ENCODE assay signal across 9 mouse cellular contexts in genomic region chr5:143288378-143288911, GRCm38 (mm10). TPM values are rescaled to one million over a fixed set of nuclear protein-coding genes. Genes with fewer than 3 reads are reported as not detected.
DNase-seq lines count a peak whose midpoint lies in the region; ATAC-seq and TF ChIP-seq lines count a peak whose summit lies in the region.
"Had no signal": no experiment of that assay in that cellular context is flagged by ENCODE, and none has a peak within 500 bp of the region (broad histone marks: within the 10 kb centered on the region; RNA-seq: fewer than 3 reads in every experiment).

No protein-coding gene starts in this region.

- H3K9me3 ChIP-seq in forebrain, embryonic 10.5 days: no peaks in the 10 kb centered on the region
- H3K9me3 ChIP-seq in forebrain, embryonic 16.5 days (ENCODE audit: control insufficient read depth, low read length): no peaks in the 10 kb centered on the region
- H3K9me3 ChIP-seq in ES-Bruce4 (replicated peaks; ENCODE audit: control insufficient read depth, insufficient read depth, low read length, poor library complexity, severe bottlenecking): no peaks in the 10 kb centered on the region
- no peaks in the 10 kb centered on the region for H3K9me3 ChIP-seq in hindbrain, embryonic 13.5 days
- peaks cover 25% of the 10 kb centered on the region; the same call in 1 of the 2 replicates for H3K9me3 ChIP-seq in megakaryocyte, embryonic 14.5 days

- H3K9ac ChIP-seq in forebrain, embryonic 16.5 days (replicated peaks; ENCODE audit: low read depth, low read length): no peak overlapping the region
- H3K9ac ChIP-seq in ES-Bruce4 (ENCODE audit: low read depth, poor library complexity, severe bottlenecking): peak overlapping the region; percentile 34; the same call in 1 of the 2 replicates
- peak overlapping the region; percentile 56; the same call in 1 of the 2 replicates for H3K9ac ChIP-seq in hindbrain, embryonic 13.5 days

- ATAC-seq in forebrain, embryonic 16.5 days: no peak
- ATAC-seq in hindbrain, embryonic 13.5 days (ENCODE audit: low FRiP score): no peak

- no peak overlapping the region for H3K27ac ChIP-seq in forebrain, embryonic 10.5 days
- no peak overlapping the region for H3K27ac ChIP-seq in forebrain, embryonic 16.5 days (ENCODE audit: low read length)
- H3K27ac ChIP-seq in ES-Bruce4 (ENCODE audit: insufficient read depth, low read length): no peak overlapping the region
- H3K27ac ChIP-seq in hindbrain, embryonic 13.5 days: no peak overlapping the region

- peaks cover 91% of the 10 kb centered on the region for H3K27me3 ChIP-seq in forebrain, embryonic 10.5 days (ENCODE audit: poor library complexity, severe bottlenecking)
- H3K27me3 ChIP-seq in forebrain, embryonic 16.5 days (replicated peaks; ENCODE audit: control insufficient read depth, insufficient read depth, low read length): peaks cover 39% of the 10 kb centered on the region
- peaks cover 3% of the 10 kb centered on the region for H3K27me3 ChIP-seq in ES-Bruce4 (ENCODE audit: control insufficient read depth, insufficient read depth, low read length, poor library complexity, severe bottlenecking)
- peaks cover 95% of the 10 kb centered on the region for H3K27me3 ChIP-seq in hindbrain, embryonic 13.5 days
- peaks cover 96% of the 10 kb centered on the region for H3K27me3 ChIP-seq in megakaryocyte, embryonic 14.5 days (replicated peaks)

- no peak overlapping the region for H3K4me2 ChIP-seq in forebrain, embryonic 16.5 days (ENCODE audit: low read length)
- H3K4me2 ChIP-seq in hindbrain, embryonic 13.5 days: peak overlapping the region; percentile 48

- DNase-seq in forebrain, embryonic 10.5 days (ENCODE audit: extremely low spot score, low spot score): no peak
- no peak for DNase-seq in c-Kit-positive CD71-positive TER-119-positive erythroid progenitor cells, embryonic 14.5 days (ENCODE audit: low spot score)
- no peak for DNase-seq in thymus, postnatal 14 days
- DNase-seq in spleen, postnatal 10 days (ENCODE audit: low spot score in 2 of 2): no peak
- DNase-seq: adrenal gland, adult 8-10 months had no signal

- H3K4me3 ChIP-seq in forebrain, embryonic 10.5 days: peak overlapping the region; percentile 50
- H3K4me3 ChIP-seq in forebrain, embryonic 16.5 days (replicated peaks; ENCODE audit: low read length): no peak overlapping the region
- peak overlapping the region; percentile 38 for H3K4me3 ChIP-seq in ES-Bruce4 (ENCODE audit: low read depth, low read length)
- H3K4me3 ChIP-seq in hindbrain, embryonic 13.5 days: peak overlapping the region; percentile 30
- H3K4me3 ChIP-seq in megakaryocyte, embryonic 14.5 days (replicated peaks): peak overlapping the region; percentile 79

- H3K4me1 ChIP-seq in forebrain, embryonic 10.5 days: peaks cover 24% of the 10 kb centered on the region
- peaks cover 12% of the 10 kb centered on the region for H3K4me1 ChIP-seq in forebrain, embryonic 16.5 days (replicated peaks; ENCODE audit: control insufficient read depth, insufficient read depth, low read length)
- no peaks in the 10 kb centered on the region for H3K4me1 ChIP-seq in ES-Bruce4 (ENCODE audit: control insufficient read depth, insufficient read depth, low read length)
- peaks cover 26% of the 10 kb centered on the region for H3K4me1 ChIP-seq in hindbrain, embryonic 13.5 days (replicated peaks)
- H3K4me1 ChIP-seq in megakaryocyte, embryonic 14.5 days: peaks cover 21% of the 10 kb centered on the region

- 11% methylated on average over 9 of the region's 9 CpGs for WGBS in forebrain, embryonic 10.5 days
- 23% methylated on average over 9 of the region's 9 CpGs for WGBS in forebrain, embryonic 16.5 days
- 16% methylated on average over 9 of the region's 9 CpGs for WGBS in hindbrain, embryonic 13.5 days

- TF ChIP-seq EP300 in ES-Bruce4 (IDR thresholded peaks at IDR 0.05; ENCODE audit: insufficient read depth, low read depth, low read length): no peak

- TF ChIP-seq POLR2A in ES-Bruce4 (IDR thresholded peaks at IDR 0.05; ENCODE audit: insufficient read depth, low read length): no peak

- H3K36me3 ChIP-seq in forebrain, embryonic 10.5 days (replicated peaks): no peaks in the 10 kb centered on the region
- H3K36me3 ChIP-seq in forebrain, embryonic 16.5 days (ENCODE audit: control insufficient read depth, insufficient read depth): no peaks in the 10 kb centered on the region
- H3K36me3 ChIP-seq in ES-Bruce4 (ENCODE audit: control insufficient read depth, insufficient read depth, low read length, poor library complexity, severe bottlenecking): no peaks in the 10 kb centered on the region
- peaks cover 7% of the 10 kb centered on the region; the same call in 1 of the 2 replicates for H3K36me3 ChIP-seq in hindbrain, embryonic 13.5 days
- H3K36me3 ChIP-seq in megakaryocyte, embryonic 14.5 days (replicated peaks; ENCODE audit: low read length): no peaks in the 10 kb centered on the region

- TF ChIP-seq CTCF in ES-Bruce4 (IDR thresholded peaks at IDR 0.05; ENCODE audit: low read depth, low read length): no peak

RNA-seq across cellular contexts. Expression of gene Zfp853, which starts 5.0 kb away (rescaled TPM):
- polyA plus RNA-seq in forebrain, embryonic 10.5 days (2016; fragmentation: Nextera tagmentation; extraction: Ambion mirVana): not detected in 2 replicates
- 0.13 TPM in 1 of 2 replicates, not detected in the other for polyA plus RNA-seq in forebrain, embryonic 16.5 days (2015; fragmentation: Nextera tagmentation; extraction: Ambion mirVana)
- polyA plus RNA-seq in ES-Bruce4 (2011; ENCODE audit: insufficient read depth, insufficient read length, low read depth, missing spikeins): 0.93 and 1.2 TPM in 2 replicates
- polyA plus RNA-seq in hindbrain, embryonic 13.5 days (2015; fragmentation: Nextera tagmentation; extraction: Ambion mirVana): 0.18 TPM in 1 of 2 replicates, not detected in the other
- 0.06 TPM in 1 of 2 replicates, not detected in the other for polyA plus RNA-seq in megakaryocyte, embryonic 14.5 days (2012; ENCODE audit: insufficient read depth, low replicate concordance)

RNA-seq across cellular contexts. Expression of gene Zfp316, which starts 18.6 kb away (rescaled TPM):
- polyA plus RNA-seq in forebrain, embryonic 10.5 days (2016; fragmentation: Nextera tagmentation; extraction: Ambion mirVana): 3.1 and 3.4 TPM in 2 replicates
- polyA plus RNA-seq in forebrain, embryonic 16.5 days (2015; fragmentation: Nextera tagmentation; extraction: Ambion mirVana): 8.9 and 9.5 TPM in 2 replicates
- 2.3 and 2.8 TPM in 2 replicates for polyA plus RNA-seq in ES-Bruce4 (2011; ENCODE audit: insufficient read depth, insufficient read length, low read depth, missing spikeins)
- 9.0 and 9.4 TPM in 2 replicates for polyA plus RNA-seq in hindbrain, embryonic 13.5 days (2015; fragmentation: Nextera tagmentation; extraction: Ambion mirVana)
- 1.1 and 1.7 TPM in 2 replicates for polyA plus RNA-seq in megakaryocyte, embryonic 14.5 days (2012; ENCODE audit: insufficient read depth, low replicate concordance)

RNA-seq across cellular contexts. Expression of gene E130309D02Rik, which starts 26.7 kb away (rescaled TPM):
- 64.0 and 68.4 TPM in 2 replicates for polyA plus RNA-seq in forebrain, embryonic 10.5 days (2016; fragmentation: Nextera tagmentation; extraction: Ambion mirVana)
- 45.4 and 49.5 TPM in 2 replicates for polyA plus RNA-seq in forebrain, embryonic 16.5 days (2015; fragmentation: Nextera tagmentation; extraction: Ambion mirVana)
- polyA plus RNA-seq in ES-Bruce4 (2011; ENCODE audit: insufficient read depth, insufficient read length, low read depth, missing spikeins): 22.3 and 23.8 TPM in 2 replicates
- 34.8 and 36.2 TPM in 2 replicates for polyA plus RNA-seq in hindbrain, embryonic 13.5 days (2015; fragmentation: Nextera tagmentation; extraction: Ambion mirVana)
- 53.2 and 90.1 TPM in 2 replicates for polyA plus RNA-seq in megakaryocyte, embryonic 14.5 days (2012; ENCODE audit: insufficient read depth, low replicate concordance)

RNA-seq across cellular contexts. Expression of gene Zdhhc4, which starts 40.6 kb away (rescaled TPM):
- polyA plus RNA-seq in forebrain, embryonic 10.5 days (2016; fragmentation: Nextera tagmentation; extraction: Ambion mirVana): 70.2 and 70.9 TPM in 2 replicates
- polyA plus RNA-seq in forebrain, embryonic 16.5 days (2015; fragmentation: Nextera tagmentation; extraction: Ambion mirVana): 77.9 and 78.6 TPM in 2 replicates
- polyA plus RNA-seq in ES-Bruce4 (2011; ENCODE audit: insufficient read depth, insufficient read length, low read depth, missing spikeins): 27.2 and 28.9 TPM in 2 replicates
- 75.4 and 82.7 TPM in 2 replicates for polyA plus RNA-seq in hindbrain, embryonic 13.5 days (2015; fragmentation: Nextera tagmentation; extraction: Ambion mirVana)
- 56.0 and 65.8 TPM in 2 replicates for polyA plus RNA-seq in megakaryocyte, embryonic 14.5 days (2012; ENCODE audit: insufficient read depth, low replicate concordance)

RNA-seq across cellular contexts. Expression of gene Zfp12, which starts 53.5 kb away (rescaled TPM):
- 19.7 and 24.1 TPM in 2 replicates for polyA plus RNA-seq in forebrain, embryonic 10.5 days (2016; fragmentation: Nextera tagmentation; extraction: Ambion mirVana)
- 30.0 and 31.5 TPM in 2 replicates for polyA plus RNA-seq in forebrain, embryonic 16.5 days (2015; fragmentation: Nextera tagmentation; extraction: Ambion mirVana)
- 11.4 and 12.4 TPM in 2 replicates for polyA plus RNA-seq in ES-Bruce4 (2011; ENCODE audit: insufficient read depth, insufficient read length, low read depth, missing spikeins)
- 22.8 and 23.4 TPM in 2 replicates for polyA plus RNA-seq in hindbrain, embryonic 13.5 days (2015; fragmentation: Nextera tagmentation; extraction: Ambion mirVana)
- polyA plus RNA-seq in megakaryocyte, embryonic 14.5 days (2012; ENCODE audit: insufficient read depth, low replicate concordance): 1.3 and 1.7 TPM in 2 replicates
